Mouse (Mus musculus): Measurements from ENCODE around the gene Dbil5. TPM values are rescaled to one million over a fixed set of nuclear protein-coding genes. Genes with fewer than 3 reads are reported as not detected.

Dbil5 gene
- not detected for polyA plus RNA-seq (2015; fragmentation: Illumina TruSeq; extraction: RNeasy Lipid Tissue Mini Kit (QIAGEN cat#74804); ENCODE audit: insufficient read depth, low read depth, low replicate concordance)

DNA sequence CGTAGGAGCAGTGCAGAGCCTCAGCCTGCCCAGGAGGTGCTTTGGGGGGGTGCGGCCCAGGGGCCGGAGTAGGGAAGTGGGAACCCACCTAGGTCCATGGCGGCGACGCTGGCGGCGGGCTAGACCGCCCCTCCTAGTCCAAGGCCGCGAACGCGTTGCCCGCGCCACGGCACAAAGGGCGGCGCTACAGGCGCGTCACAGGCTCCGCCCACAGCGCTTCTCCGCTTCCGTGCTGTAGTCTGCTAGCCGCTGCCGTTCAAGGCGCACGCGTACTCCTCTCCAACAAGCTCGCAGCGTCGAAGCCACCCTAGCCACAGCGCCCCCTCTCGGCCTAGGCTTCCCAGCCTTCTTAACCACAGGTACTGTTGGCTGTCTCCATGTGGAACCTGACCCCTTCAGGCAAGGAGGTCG is at the start of gene Dbil5, which contains the start of gene Gemin4:
Gene Dbil5 (plus strand): TSS at position 219 of the 411 bp plus-strand sequence.
Gene Gemin4 (minus strand): TSS at position 275 of the 411 bp plus-strand sequence.

DNA sequence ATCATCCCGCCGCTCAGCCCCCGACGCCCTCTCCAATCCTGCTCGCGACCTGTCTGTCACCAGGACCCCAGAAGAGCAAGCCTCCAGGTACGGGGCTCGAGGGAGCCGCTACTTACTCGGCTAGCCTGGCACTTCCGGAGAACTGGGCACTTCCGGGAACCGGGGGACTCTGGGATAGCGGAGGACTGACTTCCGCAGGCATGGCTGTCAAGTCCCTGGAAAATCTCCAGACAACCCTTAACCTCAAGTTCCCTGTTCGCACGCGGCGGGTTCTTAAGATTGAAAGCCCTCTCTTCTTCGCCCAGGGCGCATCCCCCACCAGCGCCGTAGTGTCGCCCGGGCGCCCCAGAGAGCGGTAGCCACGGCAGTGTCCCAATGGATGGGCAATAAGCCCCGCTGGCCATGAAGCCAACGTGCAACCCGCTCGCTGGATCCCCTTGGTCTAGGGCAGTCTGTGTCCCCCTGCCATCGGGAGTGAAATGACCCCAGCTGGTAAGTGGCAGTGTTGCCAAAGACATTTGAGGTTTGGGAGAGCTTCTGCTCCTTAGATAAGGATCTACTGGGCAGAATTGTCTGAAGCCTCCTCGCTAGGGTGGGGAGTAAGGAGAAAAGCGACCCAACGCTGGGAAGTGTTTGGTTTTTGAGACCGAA is 37.8 kb upstream of the Dbil5 start, which contains the start of the genes Vps53 and Fam57a:
Gene Vps53 (minus strand): TSS at position 153 of the 651 bp plus-strand sequence.
Gene Fam57a (plus strand): TSS at position 177 of the 651 bp plus-strand sequence.

DNA sequence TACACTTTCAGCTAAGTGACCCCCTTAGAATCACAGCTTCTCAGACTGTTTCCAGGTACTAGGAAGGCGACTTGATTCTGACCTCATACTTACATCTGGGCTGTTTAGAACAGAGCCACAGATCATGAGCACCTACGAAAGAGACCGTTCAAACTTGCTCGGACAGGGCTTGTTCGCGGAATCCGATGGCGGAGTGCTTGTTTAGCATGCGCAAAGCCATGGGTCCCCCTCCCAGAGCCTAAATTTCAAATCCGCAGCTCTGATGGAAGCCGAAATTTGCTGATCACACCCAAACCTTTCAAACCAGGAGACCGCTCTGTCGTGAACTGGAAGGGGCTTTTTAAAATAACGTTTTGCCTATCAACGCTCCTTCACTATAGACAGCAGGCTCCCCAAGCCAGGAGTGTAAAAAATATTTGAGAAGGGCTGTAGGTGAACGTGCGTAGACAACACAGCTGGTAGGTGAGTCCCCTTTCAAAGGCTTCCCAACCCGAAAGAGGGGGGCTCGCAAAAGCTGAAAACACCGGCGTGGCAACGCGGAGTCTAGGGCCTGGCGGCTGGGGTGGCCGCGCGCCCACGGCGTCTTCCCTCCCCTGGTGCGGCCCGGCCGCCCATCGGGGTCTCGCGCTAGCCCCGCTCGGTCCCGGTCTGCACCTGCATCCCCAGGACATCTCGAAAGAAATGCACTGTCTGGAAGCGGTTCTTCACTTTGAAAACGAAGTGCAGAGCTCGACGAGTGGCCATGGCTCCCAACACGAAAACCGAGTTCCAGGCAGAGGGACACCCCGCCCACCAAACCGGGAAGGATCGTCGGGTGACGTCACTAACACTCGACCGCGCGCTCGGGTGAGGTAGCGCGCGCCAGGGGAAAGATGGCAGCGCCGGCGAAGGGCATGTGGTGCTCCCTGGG is 25.7 kb downstream of the Dbil5 start, which contains the start of the genes Mrm3 and Glod4:
Gene Mrm3 (plus strand): TSS at position 815 of the 910 bp plus-strand sequence.
Gene Glod4 (minus strand): TSS at position 825 of the 910 bp plus-strand sequence.

Other genes with a start within 250 kb of the Dbil5 start
- gene 1700016K19Rik, start 217.7 kb upstream of the Dbil5 start, polyA plus RNA-seq (2015; fragmentation: Illumina TruSeq; extraction: RNeasy Lipid Tissue Mini Kit (QIAGEN cat#74804); ENCODE audit: insufficient read depth, low read depth, low replicate concordance) = 0.98 TPM
- gene Rflnb, start 189.8 kb upstream of the Dbil5 start, polyA plus RNA-seq (2015; fragmentation: Illumina TruSeq; extraction: RNeasy Lipid Tissue Mini Kit (QIAGEN cat#74804); ENCODE audit: insufficient read depth, low read depth, low replicate concordance) = 16.5 TPM
- gene Vps53, start 38.0 kb upstream of the Dbil5 start, polyA plus RNA-seq (2015; fragmentation: Illumina TruSeq; extraction: RNeasy Lipid Tissue Mini Kit (QIAGEN cat#74804); ENCODE audit: insufficient read depth, low read depth, low replicate concordance) = 9.3 TPM
- gene Fam57a, start 37.9 kb upstream of the Dbil5 start, polyA plus RNA-seq (2015; fragmentation: Illumina TruSeq; extraction: RNeasy Lipid Tissue Mini Kit (QIAGEN cat#74804); ENCODE audit: insufficient read depth, low read depth, low replicate concordance) = 2.6 TPM
- gene Gemin4, start 56 bp downstream of the Dbil5 start, polyA plus RNA-seq (2015; fragmentation: Illumina TruSeq; extraction: RNeasy Lipid Tissue Mini Kit (QIAGEN cat#74804); ENCODE audit: insufficient read depth, low read depth, low replicate concordance) = not detected
- gene Mrm3, start 26.1 kb downstream of the Dbil5 start, polyA plus RNA-seq (2015; fragmentation: Illumina TruSeq; extraction: RNeasy Lipid Tissue Mini Kit (QIAGEN cat#74804); ENCODE audit: insufficient read depth, low read depth, low replicate concordance) = 1.7 TPM
- 10.7 TPM for gene Glod4, start 26.1 kb downstream of the Dbil5 start, polyA plus RNA-seq (2015; fragmentation: Illumina TruSeq; extraction: RNeasy Lipid Tissue Mini Kit (QIAGEN cat#74804); ENCODE audit: insufficient read depth, low read depth, low replicate concordance)
- 5.2 TPM for gene Nxn, start 181.5 kb downstream of the Dbil5 start, polyA plus RNA-seq (2015; fragmentation: Illumina TruSeq; extraction: RNeasy Lipid Tissue Mini Kit (QIAGEN cat#74804); ENCODE audit: insufficient read depth, low read depth, low replicate concordance)
- gene Timm22, start 189.3 kb downstream of the Dbil5 start, polyA plus RNA-seq (2015; fragmentation: Illumina TruSeq; extraction: RNeasy Lipid Tissue Mini Kit (QIAGEN cat#74804); ENCODE audit: insufficient read depth, low read depth, low replicate concordance) = 3.2 TPM